Mouse (Mus musculus): ENCODE measurements around the gene Sergef. TPM values are rescaled to one million over a fixed set of nuclear protein-coding genes. Genes with fewer than 3 reads are reported as not detected.

Sergef gene
- polyA plus RNA-seq, 1 experiment from 2014 or later: 12.7 TPM

DNA sequence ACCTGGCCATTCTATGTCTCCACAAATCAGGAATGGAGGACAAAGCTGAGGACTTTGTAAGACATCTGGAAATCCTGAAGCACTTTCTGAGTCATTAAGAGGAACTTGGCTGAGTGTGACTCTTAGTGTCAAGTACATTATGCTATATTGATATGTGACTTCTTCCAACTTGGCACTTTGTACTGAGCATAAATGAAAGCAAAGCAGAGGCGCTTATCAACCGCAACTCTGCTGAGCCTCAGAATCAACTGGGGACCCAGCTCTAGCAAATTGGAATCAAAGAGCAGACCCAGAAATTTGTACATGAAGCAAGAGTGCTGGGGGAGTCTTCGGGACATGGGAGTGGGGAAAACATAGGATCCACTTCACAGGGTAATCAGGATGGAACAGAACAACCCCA, 92.0 kb downstream of the Sergef start:
- no peaks in the 10 kb centered on the region for H3K27me3 ChIP-seq (replicated peaks; ENCODE audit: low read depth, poor library complexity, severe bottlenecking)
- 96% methylated on average over 3 of the region's 3 CpGs for WGBS
- no peak overlapping the region for H3K4me3 ChIP-seq
- no peak overlapping the region for H3K27ac ChIP-seq (replicated peaks)
- DNase-seq (ENCODE audit: low spot score): no peak
- H3K36me3 ChIP-seq (replicated peaks): no peaks in the 10 kb centered on the region
- no peaks in the 10 kb centered on the region for H3K9me3 ChIP-seq
- peaks cover 4% of the 10 kb centered on the region for H3K4me1 ChIP-seq

DNA sequence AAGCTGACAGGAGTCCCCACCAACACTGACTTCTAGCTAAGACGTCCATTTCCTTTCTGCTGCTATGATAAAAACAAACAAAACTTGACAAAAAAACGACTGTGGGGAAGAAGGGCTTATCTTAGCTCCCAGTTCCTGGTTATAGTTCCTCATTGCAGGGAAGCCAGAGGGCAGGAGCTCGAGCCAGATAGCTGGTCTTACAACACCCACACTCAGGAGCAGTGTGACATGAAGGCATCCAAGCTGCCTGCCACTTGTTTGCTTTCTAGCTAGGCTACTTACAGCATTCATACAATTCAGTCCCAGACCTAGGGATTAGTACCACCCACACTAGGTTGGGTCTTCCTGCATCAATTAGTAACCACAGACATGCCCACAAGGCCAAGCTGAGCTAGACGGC, 93.1 kb downstream of the Sergef start:
- no peaks in the 10 kb centered on the region for H3K4me1 ChIP-seq
- DNase-seq (ENCODE audit: low spot score): no peak
- H3K27ac ChIP-seq (replicated peaks): no peak overlapping the region
- H3K9me3 ChIP-seq: no peaks in the 10 kb centered on the region
- H3K27me3 ChIP-seq (replicated peaks; ENCODE audit: low read depth, poor library complexity, severe bottlenecking): no peaks in the 10 kb centered on the region
- WGBS: 63% methylated on average over 4 of the region's 4 CpGs
- no peak overlapping the region for H3K4me3 ChIP-seq
- H3K36me3 ChIP-seq (replicated peaks): no peaks in the 10 kb centered on the region

- 83% methylated on average over 12 of the region's 12 CpGs for WGBS
- H3K4me1 ChIP-seq: no peaks in the 10 kb centered on the region
- no peaks in the 10 kb centered on the region for H3K9me3 ChIP-seq
- no peak for DNase-seq (ENCODE audit: low spot score)
- no peak overlapping the region for H3K4me3 ChIP-seq
- H3K36me3 ChIP-seq (replicated peaks): no peaks in the 10 kb centered on the region
- H3K27me3 ChIP-seq (replicated peaks; ENCODE audit: low read depth, poor library complexity, severe bottlenecking): no peaks in the 10 kb centered on the region
- no peak overlapping the region for H3K27ac ChIP-seq (replicated peaks)
These were observed 95.4 kb downstream of the Sergef start for GRCm38 (mm10) chr7:46544195-46544641.

DNA sequence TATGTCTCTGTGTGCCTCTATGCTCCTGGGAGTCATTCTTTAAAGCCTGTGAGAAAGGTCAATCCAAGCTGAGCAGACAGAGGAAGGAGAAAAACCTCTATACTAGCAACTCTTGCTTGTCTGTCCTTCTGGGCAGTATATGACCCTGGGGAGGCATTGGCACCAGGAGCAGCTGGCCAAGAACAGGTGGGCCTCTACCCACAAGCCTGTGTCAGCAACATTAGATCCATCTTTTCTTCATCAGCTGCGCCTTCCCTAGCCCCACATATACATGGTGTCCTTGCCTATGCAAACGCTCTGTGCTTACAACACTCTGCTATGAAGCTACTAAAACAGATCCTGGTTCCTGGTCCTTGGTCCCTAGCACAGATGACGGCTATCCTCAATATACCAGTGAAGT, 97.5 kb downstream of the Sergef start:
- Histone ChIP-seq H3K4me1 (no peaks in the 10 kb centered on the region), H3K4me3 (no peak overlapping the region), H3K27me3 (replicated peaks; ENCODE audit: low read depth, poor library complexity, severe bottlenecking) (no peaks in the 10 kb centered on the region), H3K27ac (replicated peaks) (no peak overlapping the region), H3K9me3 (no peaks in the 10 kb centered on the region), H3K36me3 (replicated peaks) (no peaks in the 10 kb centered on the region)
- DNase-seq (ENCODE audit: low spot score): no peak
- WGBS: 90% methylated on average over 3 of the region's 3 CpGs

DNA sequence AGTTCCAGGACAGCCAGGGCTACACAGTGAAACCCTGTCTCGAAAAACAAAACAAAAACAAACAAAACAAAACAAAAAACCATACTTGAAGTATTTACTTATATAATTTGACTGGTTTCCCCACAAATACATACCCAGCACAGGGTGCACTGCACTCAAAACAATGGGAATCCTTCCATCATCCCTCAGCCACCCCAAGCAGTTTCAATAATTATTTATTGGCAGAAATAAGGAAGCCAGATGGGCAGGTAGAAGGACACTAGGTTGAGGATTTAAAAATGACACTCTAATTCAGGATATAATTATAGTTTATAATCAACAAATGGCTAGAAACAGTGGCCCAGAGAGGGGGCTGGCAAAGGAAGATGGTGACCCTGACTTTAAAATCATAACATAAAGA, 99.0 kb downstream of the Sergef start:
- no peaks in the 10 kb centered on the region for H3K36me3 ChIP-seq (replicated peaks)
- 68% methylated on average over 1 of the region's 1 CpGs for WGBS
- peaks cover 10% of the 10 kb centered on the region for H3K4me1 ChIP-seq
- no peaks in the 10 kb centered on the region for H3K9me3 ChIP-seq
- DNase-seq (ENCODE audit: low spot score): no peak
- no peaks in the 10 kb centered on the region for H3K27me3 ChIP-seq (replicated peaks; ENCODE audit: low read depth, poor library complexity, severe bottlenecking)
- H3K27ac ChIP-seq (replicated peaks): no peak overlapping the region
- H3K4me3 ChIP-seq: no peak overlapping the region

DNA sequence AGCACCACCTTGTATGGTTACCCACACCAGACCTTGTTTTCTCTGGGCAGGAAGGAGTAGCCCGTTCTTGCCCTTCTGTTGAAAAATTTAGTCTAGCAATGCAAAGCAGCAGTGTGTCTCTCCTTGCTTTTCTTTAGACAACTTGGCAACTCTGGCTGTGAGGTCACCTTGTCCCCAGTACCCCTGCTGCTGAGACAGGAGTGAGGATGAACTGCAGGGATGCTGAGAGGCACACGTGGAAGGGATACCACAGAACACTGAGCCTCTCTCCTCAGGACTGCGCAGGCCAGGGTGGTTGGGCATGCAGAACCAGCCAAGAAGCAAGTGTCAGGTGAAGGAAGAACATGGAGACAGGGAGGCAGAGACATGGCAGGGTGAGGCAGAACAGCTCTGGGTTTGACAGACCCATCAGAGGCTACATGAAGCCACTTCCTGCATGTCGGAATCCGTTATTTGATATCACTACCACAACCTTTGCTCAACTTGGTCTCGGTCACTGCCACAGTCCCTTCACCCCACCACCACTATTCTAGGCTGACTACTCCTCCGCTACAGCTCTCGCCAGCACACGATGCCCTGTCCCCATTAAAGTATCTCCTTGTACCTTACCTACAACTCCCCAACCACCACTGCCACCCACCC, 103.0 kb downstream of the Sergef start:
- Histone ChIP-seq H3K4me3 (no peak overlapping the region), H3K9me3 (no peaks in the 10 kb centered on the region), H3K27me3 (replicated peaks; ENCODE audit: low read depth, poor library complexity, severe bottlenecking) (no peaks in the 10 kb centered on the region), H3K36me3 (replicated peaks) (no peaks in the 10 kb centered on the region), H3K27ac (replicated peaks) (no peak overlapping the region), H3K4me1 (peaks cover 16% of the 10 kb centered on the region)
- DNase-seq (ENCODE audit: low spot score): no peak
- 78% methylated on average over 9 of the region's 9 CpGs for WGBS

DNA sequence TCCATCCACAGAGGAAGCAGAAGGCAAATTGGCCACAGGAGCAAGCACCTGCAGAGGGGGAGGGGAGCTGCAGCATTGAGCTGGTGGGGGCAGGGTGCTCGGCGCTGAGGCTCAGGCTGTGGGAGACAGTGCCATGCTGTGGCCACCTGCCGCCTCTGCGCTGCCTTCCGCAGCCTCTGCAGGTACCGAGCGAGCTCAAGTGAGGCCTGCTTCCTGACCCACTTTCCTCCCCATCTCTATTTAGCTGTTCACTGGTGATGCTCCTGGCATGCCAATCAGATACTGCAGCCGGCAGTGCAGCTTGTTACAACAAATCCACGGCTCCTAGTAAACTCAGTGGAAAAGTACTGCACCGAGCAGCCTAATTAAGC, 104.2 kb downstream of the Sergef start:
- Histone ChIP-seq H3K27ac (replicated peaks) (no peak overlapping the region), H3K9me3 (no peaks in the 10 kb centered on the region), H3K36me3 (replicated peaks) (no peaks in the 10 kb centered on the region), H3K27me3 (replicated peaks; ENCODE audit: low read depth, poor library complexity, severe bottlenecking) (no peaks in the 10 kb centered on the region), H3K4me3 (no peak overlapping the region), H3K4me1 (peaks cover 16% of the 10 kb centered on the region)
- peak; percentile 52 for DNase-seq (ENCODE audit: low spot score)
- WGBS: 26% methylated on average over 10 of the region's 10 CpGs

DNA sequence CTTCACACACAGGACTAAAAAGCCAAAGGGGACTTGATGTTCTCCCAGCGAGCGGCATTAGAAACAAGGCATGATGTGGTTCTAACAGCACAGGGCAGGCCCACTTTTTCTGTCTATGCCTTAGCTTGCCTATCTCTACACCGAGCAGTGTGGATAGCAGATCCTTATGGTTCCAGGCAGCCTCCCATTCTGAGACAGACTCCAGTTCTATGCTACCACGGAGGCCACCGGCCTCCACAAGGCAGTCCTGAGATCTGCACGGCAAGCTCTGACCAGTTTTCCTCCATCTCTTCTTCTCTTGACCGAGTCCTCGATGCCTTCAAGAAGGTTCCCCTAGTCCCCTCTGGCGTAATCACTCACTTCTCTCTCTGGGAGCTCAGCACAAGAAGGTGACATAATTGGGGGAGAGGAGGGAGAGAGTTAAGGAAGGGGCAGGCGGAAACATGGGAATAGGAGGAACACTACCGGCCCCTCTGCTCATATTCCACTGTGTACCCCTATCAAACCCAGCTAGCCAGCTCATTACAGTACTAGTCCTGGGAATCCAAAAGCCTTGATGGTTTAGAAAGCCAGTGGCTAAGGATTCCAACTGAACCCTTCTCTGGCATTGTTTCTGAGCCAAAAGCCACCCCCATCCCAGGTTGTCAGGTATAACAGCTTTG, 104.7 kb downstream of the Sergef start:
- Histone ChIP-seq H3K9me3 (no peaks in the 10 kb centered on the region), H3K27me3 (replicated peaks; ENCODE audit: low read depth, poor library complexity, severe bottlenecking) (no peaks in the 10 kb centered on the region), H3K4me1 (peaks cover 18% of the 10 kb centered on the region), H3K4me3 (no peak overlapping the region), H3K36me3 (replicated peaks) (no peaks in the 10 kb centered on the region), H3K27ac (replicated peaks) (no peak overlapping the region)
- WGBS: 85% methylated on average over 11 of the region's 11 CpGs
- no peak for DNase-seq (ENCODE audit: low spot score)

DNA sequence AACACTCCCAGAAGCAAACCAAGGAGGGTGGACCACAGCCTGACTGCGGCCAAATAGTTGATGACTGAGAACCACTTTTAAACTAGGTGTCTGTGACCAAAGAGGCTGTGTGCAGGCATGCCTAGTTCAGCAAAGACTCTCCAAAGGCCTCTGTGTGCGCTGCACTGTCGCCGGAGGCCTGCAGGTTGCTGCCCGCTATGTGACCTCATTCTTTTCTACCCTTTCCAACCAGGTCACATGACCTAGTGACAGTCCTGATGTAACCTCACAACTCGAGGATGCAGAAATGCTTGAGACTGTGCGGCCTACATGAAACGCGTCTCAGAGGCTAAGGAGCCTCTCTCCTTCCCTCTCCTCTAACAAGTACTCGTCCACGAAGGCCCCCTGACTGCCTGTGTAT, 106.1 kb downstream of the Sergef start:
- WGBS: 83% methylated on average over 11 of the region's 11 CpGs
- H3K9me3 ChIP-seq: no peaks in the 10 kb centered on the region
- H3K27me3 ChIP-seq (replicated peaks; ENCODE audit: low read depth, poor library complexity, severe bottlenecking): no peaks in the 10 kb centered on the region
- no peaks in the 10 kb centered on the region for H3K36me3 ChIP-seq (replicated peaks)
- no peak overlapping the region for H3K27ac ChIP-seq (replicated peaks)
- no peak for DNase-seq (ENCODE audit: low spot score)
- peaks cover 20% of the 10 kb centered on the region for H3K4me1 ChIP-seq
- no peak overlapping the region for H3K4me3 ChIP-seq

DNA sequence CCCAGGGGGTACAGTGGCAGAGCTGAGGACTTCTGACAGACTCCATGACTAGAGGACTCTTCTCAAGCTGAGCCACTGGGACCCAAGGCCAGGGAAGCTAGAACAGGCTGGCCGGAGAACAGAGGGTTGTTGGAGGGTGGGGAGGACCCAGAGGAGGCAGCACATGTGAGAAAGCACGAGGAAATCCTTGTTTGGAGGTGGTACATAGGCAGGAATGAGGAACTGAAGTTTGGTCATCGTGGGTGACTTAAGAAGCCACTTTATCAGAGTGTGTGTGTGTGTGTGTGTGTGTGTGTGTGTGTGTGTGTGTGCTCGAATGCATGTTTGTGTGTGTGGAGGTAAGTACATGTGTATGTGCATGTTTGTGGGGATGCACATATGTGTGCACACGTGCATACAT, 108.3 kb downstream of the Sergef start:
- 88% methylated on average over 5 of the region's 5 CpGs for WGBS
- H3K9me3 ChIP-seq: no peaks in the 10 kb centered on the region
- no peak for DNase-seq (ENCODE audit: low spot score)
- peaks cover 18% of the 10 kb centered on the region for H3K4me1 ChIP-seq
- no peak overlapping the region for H3K4me3 ChIP-seq
- H3K27ac ChIP-seq (replicated peaks): no peak overlapping the region
- no peaks in the 10 kb centered on the region for H3K27me3 ChIP-seq (replicated peaks; ENCODE audit: low read depth, poor library complexity, severe bottlenecking)
- no peaks in the 10 kb centered on the region for H3K36me3 ChIP-seq (replicated peaks)

DNA sequence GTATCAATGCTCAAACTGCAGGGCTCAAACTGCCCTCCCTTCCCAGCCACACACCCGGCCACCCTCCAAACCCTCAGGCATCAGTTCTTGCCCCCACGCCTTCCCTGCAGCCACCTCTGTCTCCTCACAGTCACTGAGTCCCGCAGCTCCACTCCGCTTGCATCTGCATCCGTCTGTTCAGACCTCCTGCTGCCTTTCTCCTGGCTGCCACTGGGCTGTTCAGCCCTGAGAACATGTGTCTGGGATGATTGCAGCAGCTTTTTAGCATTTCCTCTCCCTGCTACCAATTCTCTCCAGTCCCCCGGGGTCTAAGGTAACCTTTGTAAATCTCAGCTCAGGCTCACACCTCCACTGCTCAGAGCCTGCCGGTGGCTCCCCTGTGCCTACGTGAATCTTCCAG, 109.7 kb downstream of the Sergef start:
- no peak for DNase-seq (ENCODE audit: low spot score)
- Histone ChIP-seq H3K27me3 (replicated peaks; ENCODE audit: low read depth, poor library complexity, severe bottlenecking) (no peaks in the 10 kb centered on the region), H3K4me1 (0 out of 2 replicates have a peak, but pooled peaks cover 5% of the 10 kb centered on the region), H3K9me3 (no peaks in the 10 kb centered on the region), H3K36me3 (replicated peaks) (no peaks in the 10 kb centered on the region), H3K4me3 (no peak overlapping the region), H3K27ac (replicated peaks) (no peak overlapping the region)
- whole genome bisulfite sequencing: 61% methylated on average over 8 of the region's 8 CpGs

GRCm38 (mm10) chr7:46529259-46529658, 110.3 kb downstream of the Sergef start:
- no peaks in the 10 kb centered on the region for H3K36me3 ChIP-seq (replicated peaks)
- 87% methylated on average over 5 of the region's 5 CpGs for WGBS
- 0 out of 2 replicates have a peak, but pooled peaks cover 5% of the 10 kb centered on the region for H3K4me1 ChIP-seq
- H3K27ac ChIP-seq (replicated peaks): no peak overlapping the region
- no peaks in the 10 kb centered on the region for H3K9me3 ChIP-seq
- no peaks in the 10 kb centered on the region for H3K27me3 ChIP-seq (replicated peaks; ENCODE audit: low read depth, poor library complexity, severe bottlenecking)
- no peak overlapping the region for H3K4me3 ChIP-seq
- DNase-seq (ENCODE audit: low spot score): no peak

DNA sequence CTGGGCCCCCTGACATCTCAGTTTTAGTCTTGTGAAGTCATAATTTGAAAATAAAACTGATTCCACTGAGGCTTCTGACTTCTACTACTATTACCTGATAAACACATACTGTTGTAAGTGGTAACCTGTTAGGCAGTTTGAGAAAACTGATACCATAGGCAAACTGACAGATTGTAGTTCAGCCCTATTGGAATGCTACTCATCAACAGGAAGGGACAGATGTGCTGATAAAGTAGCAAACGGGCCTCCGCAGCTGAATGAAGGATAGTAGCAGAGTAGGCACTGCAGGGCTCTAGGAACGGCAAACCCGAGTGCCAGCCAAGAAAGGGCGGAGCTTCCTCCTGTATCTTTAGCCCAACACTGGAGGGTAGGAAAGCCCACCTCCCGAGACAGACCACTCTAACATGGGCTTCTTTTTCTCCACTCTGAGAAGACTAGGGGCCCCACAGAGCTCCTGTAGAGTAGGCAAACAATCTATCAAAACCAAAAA, 112.9 kb downstream of the Sergef start:
- H3K36me3 ChIP-seq (replicated peaks): no peaks in the 10 kb centered on the region
- no peak for DNase-seq (ENCODE audit: low spot score)
- no peaks in the 10 kb centered on the region for H3K9me3 ChIP-seq
- no peak overlapping the region for H3K4me3 ChIP-seq
- WGBS: 64% methylated on average over 6 of the region's 6 CpGs
- 0 out of 2 replicates have a peak, but pooled peaks cover 5% of the 10 kb centered on the region for H3K4me1 ChIP-seq
- no peak overlapping the region for H3K27ac ChIP-seq (replicated peaks)
- H3K27me3 ChIP-seq (replicated peaks; ENCODE audit: low read depth, poor library complexity, severe bottlenecking): no peaks in the 10 kb centered on the region
